Mouse (Mus musculus): ENCODE results near the gene Chpt1.

The Chpt1 gene

DNA sequence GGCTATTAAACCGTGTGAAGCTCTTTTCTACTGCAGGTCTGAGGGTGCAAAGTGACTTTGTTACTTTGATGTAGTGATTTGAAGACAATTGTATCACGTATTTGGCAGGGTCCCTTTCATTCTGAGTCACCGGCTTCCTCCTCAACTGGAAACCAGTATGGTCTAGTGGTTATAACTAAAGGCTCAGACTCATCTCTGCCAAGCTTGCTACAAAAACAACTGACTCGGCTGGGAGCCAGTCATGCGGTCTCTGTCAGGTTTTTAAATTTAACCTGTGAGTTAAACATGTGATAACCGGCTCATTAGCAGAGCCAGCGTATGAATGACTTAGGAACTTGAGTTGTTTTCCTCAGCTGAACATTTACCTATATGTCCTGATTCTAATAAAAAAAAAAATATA, 98.1 kb downstream of the Chpt1 start:
- CTCF ChIA-PET, result interaction anchor here (0.7 kb wide), 1 partner anchor 16 kb away, joined by 3 read pairs; no protein-coding TSS in a partner anchor

DNA sequence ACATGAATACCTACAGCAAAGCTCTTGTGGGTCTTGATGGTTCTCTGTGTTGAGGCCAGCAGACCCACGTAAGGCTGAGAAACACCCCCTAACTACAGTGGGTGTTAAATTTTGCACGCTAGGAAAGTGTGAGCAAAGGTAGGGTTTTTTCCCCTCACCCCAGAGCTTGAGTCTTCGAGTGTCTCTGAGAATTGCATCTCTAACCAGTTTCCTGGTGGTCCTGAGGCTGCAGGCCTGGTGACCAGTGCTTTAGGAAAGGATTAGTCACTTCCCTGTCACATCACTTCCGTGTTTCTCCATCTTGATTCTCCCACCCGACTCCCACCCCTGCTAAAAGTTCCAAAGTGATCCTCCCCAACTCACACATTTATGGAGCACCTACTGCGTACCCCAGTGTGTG, 99.7 kb downstream of the Chpt1 start:
- CTCF ChIA-PET, result no interaction called here

DNA sequence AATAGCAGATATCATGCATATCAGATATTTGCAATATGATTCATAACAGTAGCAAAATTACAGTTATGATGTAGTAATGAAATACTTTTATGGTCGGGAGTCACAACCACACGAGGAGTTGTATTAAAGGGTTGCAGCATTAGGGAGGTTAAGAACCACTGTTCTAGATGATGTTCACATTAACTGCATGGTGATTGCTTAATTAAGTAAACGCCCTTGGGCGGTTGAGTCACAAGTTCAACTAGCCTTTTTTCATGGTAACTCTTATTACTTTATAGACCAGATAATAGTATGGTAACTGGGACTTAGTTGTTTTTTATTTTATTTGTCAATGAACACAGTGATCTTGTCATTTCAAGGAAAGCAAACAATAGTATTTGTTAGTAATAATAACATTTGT, 100.9 kb downstream of the Chpt1 start:
- CTCF ChIA-PET, result no interaction called here
